ENCODE assay signal across 35 mouse cellular contexts in the genomic region with DNA sequence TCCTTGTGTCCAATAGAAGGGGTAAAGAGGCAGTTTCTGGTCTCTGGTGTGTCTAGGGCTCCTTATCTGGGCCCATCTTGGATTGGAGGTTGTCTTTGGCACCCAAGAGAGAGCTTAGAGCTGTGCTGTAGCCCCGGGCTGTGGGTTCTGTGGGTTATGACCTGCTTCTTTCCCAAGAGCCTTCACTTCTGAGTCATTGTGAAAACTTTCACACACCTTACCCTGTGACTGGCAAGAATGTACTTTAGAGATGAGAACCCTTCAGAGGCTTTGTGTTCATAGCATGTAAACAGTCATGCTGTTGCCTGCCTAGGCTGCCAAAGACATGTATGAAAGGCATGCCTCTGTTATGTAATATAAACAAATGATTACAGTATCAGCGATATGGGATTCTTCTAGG. TPM values are rescaled to one million over a fixed set of nuclear protein-coding genes. Genes with fewer than 3 reads are reported as not detected.
A peak's percentile ranks its signal among the peaks of the same experiment; 100 is the strongest.
DNase-seq lines count a peak whose midpoint lies in the region; ATAC-seq and TF ChIP-seq lines count a peak whose summit lies in the region.
"Had no signal": no experiment of that assay in that cellular context is flagged by ENCODE, and none has a peak within 500 bp of the region (broad histone marks: within the 10 kb centered on the region; RNA-seq: fewer than 3 reads in every experiment).

No protein-coding gene starts in this region.

- no peak overlapping the region for H3K27ac ChIP-seq in stomach, postnatal 0 days (replicated peaks)
- H3K27ac ChIP-seq: embryonic facial prominence, embryonic 13.5 days; forebrain, embryonic 12.5 days; heart, embryonic 15.5 days; hindbrain, postnatal 0 days; intestine, embryonic 15.5 days; layer of hippocampus, adult 2 months; liver, embryonic 12.5 days had no signal

- ATAC-seq in CD4-positive, CD25-positive, alpha-beta regulatory T cell, adult 4 months, result peak; percentile 29
- peak; percentile 32 for ATAC-seq in activated CD4-positive, CD25-positive, alpha-beta regulatory T cell, adult 4 months
- 0 out of 2 replicates have a peak, but pooled peaks have one; percentile 42 for ATAC-seq in stomach, postnatal 0 days (ENCODE audit: low FRiP score, low TSS enrichment)
- ATAC-seq: forebrain, postnatal 0 days; hindbrain, postnatal 0 days; intestine, embryonic 15.5 days; liver, embryonic 12.5 days; liver, postnatal 0 days; midbrain, embryonic 16.5 days had no signal

- no peak overlapping the region for H3K4me2 ChIP-seq in stomach, postnatal 0 days (replicated peaks; ENCODE audit: low read depth)
- H3K4me2 ChIP-seq: embryonic facial prominence, embryonic 13.5 days; forebrain, embryonic 12.5 days; heart, embryonic 15.5 days; intestine, embryonic 15.5 days; liver, embryonic 12.5 days; midbrain, embryonic 11.5 days had no signal

- no peak overlapping the region for H3K9ac ChIP-seq in stomach, postnatal 0 days (ENCODE audit: low read length)
- H3K9ac ChIP-seq: embryonic facial prominence, embryonic 13.5 days; forebrain, embryonic 12.5 days; forebrain, postnatal 0 days; heart, embryonic 15.5 days; intestine, embryonic 15.5 days; liver, embryonic 12.5 days; liver, postnatal 0 days had no signal

- H3K27me3 ChIP-seq in stomach, postnatal 0 days (ENCODE audit: control insufficient read depth, insufficient read depth, low read length), result no peaks in the 10 kb centered on the region
- H3K27me3 ChIP-seq: embryonic facial prominence, embryonic 13.5 days; forebrain, embryonic 12.5 days; heart, embryonic 15.5 days; intestine, embryonic 15.5 days; liver, embryonic 12.5 days had no signal

- WGBS in stomach, postnatal 0 days, result 60% methylated on average over 2 of the region's 2 CpGs

- TF ChIP-seq EP300 in stomach, postnatal 0 days (optimal IDR thresholded peaks at IDR 0.05), result peak; percentile 34

- H3K4me3 ChIP-seq in stomach, postnatal 0 days (ENCODE audit: low read depth, low read length), result no peak overlapping the region
- H3K4me3 ChIP-seq: embryonic facial prominence, embryonic 13.5 days; forebrain, embryonic 12.5 days; heart, embryonic 15.5 days; intestine, embryonic 15.5 days; layer of hippocampus, adult 2 months; liver, embryonic 12.5 days had no signal

- no peak for TF ChIP-seq CTCF in stomach, postnatal 0 days (IDR thresholded peaks at IDR 0.05; ENCODE audit: low read depth)

- H3K4me1 ChIP-seq in stomach, postnatal 0 days (replicated peaks; ENCODE audit: control insufficient read depth, insufficient read depth), result no peaks in the 10 kb centered on the region
- H3K4me1 ChIP-seq: forebrain, embryonic 12.5 days; heart, embryonic 15.5 days; intestine, embryonic 15.5 days; liver, embryonic 12.5 days had no signal

- H3K36me3 ChIP-seq in stomach, postnatal 0 days (ENCODE audit: control insufficient read depth, insufficient read depth, low read length), result no peaks in the 10 kb centered on the region
- H3K36me3 ChIP-seq: embryonic facial prominence, embryonic 13.5 days; forebrain, embryonic 12.5 days; heart, embryonic 15.5 days; intestine, embryonic 15.5 days; liver, embryonic 12.5 days had no signal

- DNase-seq in lung, postnatal 25 days (ENCODE audit: low spot score), result peak; percentile 54
- DNase-seq in lung, postnatal 4 days, result no peak
- no peak for DNase-seq in stomach, postnatal 0 days (ENCODE audit: low spot score)
- no peak for DNase-seq in yolk sac, embryonic 10.5 days (ENCODE audit: low spot score)
- DNase-seq in urinary bladder, postnatal 10 days (ENCODE audit: low spot score), result no peak
- no peak for DNase-seq in thymus, postnatal 10 days (ENCODE audit: low spot score in 2 of 2)
- DNase-seq: adrenal gland, adult 2 months; adrenal gland, postnatal 36 days; cerebellum, adult 2 months; cerebellum, postnatal 36 days; forebrain, postnatal 0 days; kidney, adult 2 months; kidney, postnatal 36 days; liver, postnatal 0 days; right cerebral cortex, adult 18-20 months; spleen, adult 18-20 months; thymus, adult 2 months; thymus, postnatal 4 days had no signal

- H3K9me3 ChIP-seq in stomach, postnatal 0 days (ENCODE audit: control insufficient read depth, low read length), result no peaks in the 10 kb centered on the region
- H3K9me3 ChIP-seq: embryonic facial prominence, embryonic 13.5 days; forebrain, embryonic 12.5 days; heart, embryonic 15.5 days; intestine, embryonic 15.5 days; liver, embryonic 12.5 days had no signal

RNA-seq across cellular contexts. Expression of gene Tex48, which starts 17.6 kb away (rescaled TPM):
- polyA plus RNA-seq in CD4-positive, CD25-positive, alpha-beta regulatory T cell, adult 4 months (2017; shearing (Covaris generic)), result not detected
- not detected for polyA plus RNA-seq in activated CD4-positive, CD25-positive, alpha-beta regulatory T cell, adult 4 months (2017; shearing (Covaris generic))
- not detected in 2 replicates for polyA plus RNA-seq in stomach, postnatal 0 days (2015; fragmentation: Nextera tagmentation; extraction: Ambion mirVana)
- polyA plus RNA-seq: adrenal gland, adult 2 months; brain, embryonic 14.5 days; cerebellum, adult 2 months; embryonic facial prominence, embryonic 13.5 days; forebrain, embryonic 12.5 days; forebrain, postnatal 0 days; heart, embryonic 15.5 days; hindbrain, embryonic 11.5 days; hindbrain, postnatal 0 days; intestine, embryonic 15.5 days; kidney, adult 2 months; kidney, embryonic 16.5 days; limb, embryonic 14.5 days; liver, embryonic 12.5 days; liver, postnatal 0 days; midbrain, embryonic 11.5 days; midbrain, embryonic 16.5 days; neural tube, embryonic 11.5 days; stomach, embryonic 16.5 days had no signal

RNA-seq across cellular contexts. Expression of gene Gm11214, which starts 23.3 kb away (rescaled TPM):
- polyA plus RNA-seq in CD4-positive, CD25-positive, alpha-beta regulatory T cell, adult 4 months (2017; shearing (Covaris generic)), result under 1 TPM in 1 of 2 experiments, not detected in 1; 0.67 TPM
- polyA plus RNA-seq in activated CD4-positive, CD25-positive, alpha-beta regulatory T cell, adult 4 months (2017; shearing (Covaris generic)), result not detected
- polyA plus RNA-seq in stomach, postnatal 0 days (2015; fragmentation: Nextera tagmentation; extraction: Ambion mirVana), result not detected in 2 replicates
- polyA plus RNA-seq: adrenal gland, adult 2 months; brain, embryonic 14.5 days; cerebellum, adult 2 months; embryonic facial prominence, embryonic 13.5 days; forebrain, embryonic 12.5 days; forebrain, postnatal 0 days; heart, embryonic 15.5 days; hindbrain, embryonic 11.5 days; hindbrain, postnatal 0 days; intestine, embryonic 15.5 days; kidney, adult 2 months; kidney, embryonic 16.5 days; limb, embryonic 14.5 days; liver, embryonic 12.5 days; liver, postnatal 0 days; midbrain, embryonic 11.5 days; midbrain, embryonic 16.5 days; neural tube, embryonic 11.5 days; stomach, embryonic 16.5 days; thymus, adult 2 months had no signal

RNA-seq across cellular contexts. Expression of gene Gm11213, which starts 34.8 kb away (rescaled TPM):
- polyA plus RNA-seq in CD4-positive, CD25-positive, alpha-beta regulatory T cell, adult 4 months (2017; shearing (Covaris generic)), result not detected
- polyA plus RNA-seq in activated CD4-positive, CD25-positive, alpha-beta regulatory T cell, adult 4 months (2017; shearing (Covaris generic)), result not detected
- not detected in 2 replicates for polyA plus RNA-seq in stomach, postnatal 0 days (2015; fragmentation: Nextera tagmentation; extraction: Ambion mirVana)
- polyA plus RNA-seq: adrenal gland, adult 2 months; brain, embryonic 14.5 days; cerebellum, adult 2 months; embryonic facial prominence, embryonic 13.5 days; forebrain, embryonic 12.5 days; forebrain, postnatal 0 days; heart, embryonic 15.5 days; hindbrain, embryonic 11.5 days; hindbrain, postnatal 0 days; intestine, embryonic 15.5 days; kidney, adult 2 months; kidney, embryonic 16.5 days; limb, embryonic 14.5 days; liver, embryonic 12.5 days; liver, postnatal 0 days; midbrain, embryonic 11.5 days; midbrain, embryonic 16.5 days; neural tube, embryonic 11.5 days; stomach, embryonic 16.5 days; thymus, adult 2 months had no signal
